Mouse (Mus musculus): ENCODE measurements at regions not wholly inside any gene's neighbourhood (a gene's known extent, or its start where the extent isn't known, plus 50 kb on each side); places are given as distances from the start of the nearest gene placed in this dataset.

GRCm38 (mm10) chr9:14090454-14090853 is 184.4 kb upstream of the Sesn3 start:
- no peak for DNase-seq (ENCODE audit: low spot score in 2 of 2)

GRCm38 (mm10) chr9:14091099-14091930 is 183.6 kb upstream of the Sesn3 start:
- DNase-seq (ENCODE audit: low spot score in 2 of 2): no peak

DNA sequence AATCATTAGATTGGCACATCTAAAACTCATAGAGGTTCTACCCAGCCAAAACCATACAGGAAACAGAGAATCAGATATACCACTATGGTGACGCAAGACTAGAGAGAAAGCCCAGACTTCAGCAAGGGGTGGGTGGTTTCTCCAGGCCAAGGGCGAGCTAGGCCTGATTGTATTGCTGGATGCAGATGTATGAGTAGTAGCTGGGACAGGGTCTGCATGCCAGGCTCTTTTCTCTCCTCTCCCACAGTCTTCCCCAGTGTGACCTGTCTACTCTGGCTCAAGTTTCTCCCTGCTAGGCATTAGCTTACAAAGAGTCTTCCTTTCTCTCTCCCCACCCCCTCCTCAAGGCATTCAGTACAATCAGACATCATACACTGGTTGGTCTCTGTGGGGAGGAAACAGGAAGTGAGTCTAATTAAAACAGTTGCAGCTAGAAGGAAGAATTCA is 181.8 kb upstream of the Sesn3 start:
- no peak for DNase-seq (ENCODE audit: low spot score in 2 of 2)

DNA sequence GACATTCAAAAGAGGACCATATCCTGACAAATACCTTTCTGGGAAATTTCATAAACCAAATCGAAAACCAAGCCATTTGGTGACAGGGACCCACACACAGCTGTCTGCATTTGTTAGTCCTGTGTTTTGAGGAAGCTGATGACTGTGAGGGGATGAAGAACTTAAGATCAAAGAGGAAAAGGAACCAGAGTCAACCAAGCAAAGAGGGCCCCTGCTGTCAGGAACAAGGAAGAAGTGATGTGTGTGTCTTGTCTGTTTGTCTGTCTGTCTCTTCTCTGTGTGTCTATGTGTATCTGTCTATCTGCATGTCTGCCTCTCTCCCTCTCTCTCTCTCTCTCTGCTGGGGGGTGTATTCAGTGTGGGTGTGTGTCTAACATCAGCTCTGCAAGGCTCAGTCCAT is 171.3 kb upstream of the Sesn3 start:
- DNase-seq (ENCODE audit: low spot score in 2 of 2): no peak

DNA sequence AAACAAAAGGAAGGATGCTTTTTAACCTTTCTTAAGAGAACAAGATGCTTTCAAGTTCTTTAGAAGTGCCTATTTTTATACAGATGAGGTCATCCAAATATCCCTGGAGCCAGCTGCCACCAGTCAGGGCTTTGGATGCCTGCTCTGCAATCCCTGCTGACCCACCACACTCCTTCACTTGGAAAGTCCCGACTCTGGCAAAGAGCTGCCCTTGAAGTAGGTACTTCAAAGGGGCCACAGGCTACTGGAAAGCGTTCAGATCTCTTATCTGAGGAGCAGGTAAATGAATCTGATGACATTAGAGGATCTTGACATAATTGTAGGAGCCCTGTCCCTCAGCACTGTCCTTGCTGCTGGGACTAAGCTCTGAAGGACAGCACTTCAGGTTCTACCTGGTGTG is 169.9 kb upstream of the Sesn3 start:
- DNase-seq (ENCODE audit: low spot score in 2 of 2): no peak

DNA sequence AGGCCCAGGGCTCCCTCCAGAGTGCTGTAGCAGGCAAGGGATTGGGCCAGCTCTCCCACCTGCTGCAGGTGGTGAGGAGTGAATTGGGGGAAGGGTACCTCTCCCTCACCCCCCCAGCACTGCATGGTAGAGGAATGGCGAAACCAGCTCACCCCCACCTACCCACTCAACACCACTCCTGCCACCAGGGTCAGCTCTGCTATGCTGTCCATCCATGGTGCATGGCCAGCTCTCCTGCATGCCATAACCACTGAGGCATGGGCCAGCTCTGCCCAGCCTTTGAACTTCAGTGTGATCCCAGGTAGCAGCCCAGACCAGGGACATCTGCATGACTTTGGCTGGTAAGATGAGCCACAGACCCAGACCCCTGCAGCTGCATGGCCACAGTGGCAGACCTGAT is 168.5 kb upstream of the Sesn3 start:
- DNase-seq (ENCODE audit: low spot score in 2 of 2): no peak

GRCm38 (mm10) chr9:14108798-14109197 is 166.1 kb upstream of the Sesn3 start:
- no peak for DNase-seq (ENCODE audit: low spot score in 2 of 2)

- no peak for DNase-seq (ENCODE audit: low spot score in 2 of 2)
These were observed 165.4 kb upstream of the Sesn3 start for GRCm38 (mm10) chr9:14109492-14109891.

DNA sequence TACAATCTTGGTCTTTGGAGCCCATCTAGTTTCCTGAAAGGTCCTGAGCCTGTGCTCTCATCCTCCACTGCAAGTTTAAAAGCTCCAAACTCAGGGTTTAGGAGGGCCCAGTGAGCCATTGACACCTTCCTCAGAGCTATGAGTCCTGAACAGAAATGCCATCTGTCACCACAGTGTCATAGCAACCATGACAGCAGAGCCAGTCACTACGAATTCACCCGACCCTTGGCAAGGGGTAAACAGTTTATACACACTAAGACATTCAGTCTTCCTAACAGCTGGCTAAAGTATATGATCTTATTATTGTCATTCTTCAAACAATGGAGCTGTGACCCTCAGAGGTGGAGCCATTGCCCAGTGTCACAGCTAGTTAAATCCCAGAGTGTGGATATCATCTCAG is 163.2 kb upstream of the Sesn3 start:
- no peak for DNase-seq (ENCODE audit: low spot score in 2 of 2)

DNA sequence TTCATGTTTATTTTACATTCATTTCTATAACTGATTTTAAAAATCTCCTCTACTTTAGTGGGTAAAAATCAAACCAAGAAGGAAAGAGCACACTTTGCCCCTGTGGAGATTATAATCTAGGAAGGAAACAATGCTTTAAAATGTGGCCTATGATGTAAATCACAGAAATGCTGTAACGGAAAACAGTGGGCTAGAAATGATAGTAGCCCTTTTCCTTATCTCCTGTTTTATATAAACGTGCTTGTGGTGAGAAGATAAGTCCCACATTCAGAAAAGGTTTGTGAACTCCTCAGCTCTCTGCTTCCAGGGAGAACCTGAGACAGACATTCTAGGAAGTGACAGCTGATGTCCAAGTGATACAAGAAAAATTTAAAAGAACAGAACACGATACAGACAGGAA is 159.3 kb upstream of the Sesn3 start:
- no peak for DNase-seq (ENCODE audit: low spot score in 2 of 2)

DNA sequence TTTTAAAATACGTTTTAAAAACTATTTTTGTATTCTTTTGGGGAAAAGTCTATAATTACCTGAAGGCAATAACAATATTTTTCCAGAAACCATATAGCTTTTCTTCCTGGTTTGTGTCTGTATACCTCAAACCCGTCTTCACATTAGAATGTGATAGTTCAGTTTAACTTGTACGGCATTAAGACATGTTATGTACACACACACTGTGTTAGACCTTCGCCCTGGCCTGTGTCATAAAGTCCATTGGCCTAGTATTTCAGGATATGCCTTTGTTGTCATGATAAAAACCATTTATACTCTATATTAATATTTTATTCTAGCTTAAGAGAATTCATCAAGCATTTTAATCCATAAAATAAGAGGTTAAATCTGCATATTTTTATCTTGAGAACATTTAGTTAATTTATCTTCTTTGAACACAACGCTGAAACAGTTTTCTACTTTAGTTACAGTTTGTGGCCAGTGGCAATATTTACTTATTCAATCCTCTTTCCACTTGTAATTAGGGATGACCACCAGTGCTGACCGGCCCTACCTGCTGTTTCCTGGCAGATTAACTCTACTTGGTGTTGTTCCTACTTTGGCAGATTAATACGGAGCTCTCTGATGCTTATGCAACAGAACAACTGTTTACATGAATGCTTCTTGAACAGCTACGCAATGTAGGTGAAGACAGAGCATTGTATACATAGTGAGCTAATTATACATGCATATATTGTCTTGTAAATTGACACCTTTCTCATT is 158.6 kb upstream of the Sesn3 start:
- no peak for DNase-seq (ENCODE audit: low spot score in 2 of 2)

- DNase-seq (ENCODE audit: low spot score in 2 of 2): no peak
These were observed 141.5 kb upstream of the Sesn3 start for GRCm38 (mm10) chr9:14133372-14133771.

GRCm38 (mm10) chr9:14134894-14135450 is 139.9 kb upstream of the Sesn3 start:
- DNase-seq (ENCODE audit: low spot score in 2 of 2): no peak

GRCm38 (mm10) chr9:14141321-14141720 is 133.5 kb upstream of the Sesn3 start:
- DNase-seq (ENCODE audit: low spot score in 2 of 2): no peak

DNA sequence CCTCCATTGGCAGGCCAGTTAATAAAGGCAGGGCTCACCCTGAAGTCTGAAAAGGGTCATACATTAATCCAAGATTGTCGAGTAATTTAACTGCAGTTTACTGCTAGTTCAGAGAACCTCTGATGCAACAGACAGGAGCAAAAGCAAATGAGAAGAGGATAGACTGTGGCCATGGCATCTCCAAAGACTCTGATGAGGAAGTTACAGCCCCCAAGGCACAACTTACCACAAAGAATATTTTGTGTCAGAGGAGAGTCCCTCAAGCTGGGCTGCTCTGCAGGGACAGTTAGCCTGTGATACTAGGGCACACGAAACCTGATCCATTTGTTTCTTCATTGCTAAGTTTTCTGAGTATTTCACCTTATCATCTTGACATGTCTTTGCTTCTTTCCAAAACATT is 130.9 kb upstream of the Sesn3 start:
- DNase-seq (ENCODE audit: low spot score in 2 of 2): no peak

DNA sequence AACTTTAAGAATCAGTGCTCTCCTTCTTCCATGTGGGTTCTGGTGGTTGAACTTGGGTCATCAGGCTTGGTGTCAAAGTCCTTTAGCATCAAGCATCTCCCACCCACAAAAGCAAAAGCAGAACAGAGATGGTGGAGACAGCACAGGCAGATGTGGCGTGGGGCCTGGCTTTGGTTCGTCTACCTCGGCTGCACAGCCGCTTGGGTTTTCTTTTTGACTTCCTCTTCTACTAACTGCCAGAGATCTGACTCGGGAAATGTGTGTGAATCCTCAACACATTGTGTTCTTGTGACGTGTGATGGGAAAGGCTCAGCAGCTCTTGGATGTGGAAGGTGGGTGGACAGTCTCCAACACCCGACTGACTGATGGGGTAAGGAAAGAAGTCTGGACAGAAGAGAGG is 127.8 kb upstream of the Sesn3 start:
- DNase-seq (ENCODE audit: low spot score in 2 of 2): no peak

GRCm38 (mm10) chr9:14147731-14148130 is 127.1 kb upstream of the Sesn3 start:
- no peak for DNase-seq (ENCODE audit: low spot score in 2 of 2)

- no peak for DNase-seq (ENCODE audit: low spot score in 2 of 2)
These were observed 124.6 kb upstream of the Sesn3 start for GRCm38 (mm10) chr9:14150288-14150687.

DNA sequence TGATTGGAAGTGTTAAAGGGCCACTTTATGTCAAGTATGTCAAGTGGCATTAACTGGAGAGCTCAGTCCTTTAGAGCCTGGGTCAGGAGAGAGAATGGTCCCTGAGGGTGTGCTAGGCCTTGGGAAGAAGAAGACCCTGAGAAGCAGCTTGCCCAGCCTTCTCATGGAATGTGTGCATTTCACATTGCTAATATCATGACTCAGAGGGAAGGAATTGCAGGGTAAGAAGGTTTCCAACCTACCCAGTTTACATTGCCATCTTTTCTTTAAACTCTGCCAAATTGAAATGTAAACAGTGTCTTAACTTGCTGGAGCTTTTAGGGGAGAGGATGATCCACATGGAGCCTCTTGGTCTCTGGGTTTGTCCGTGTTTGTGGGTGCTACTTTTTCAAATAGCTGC is 117.9 kb upstream of the Sesn3 start:
- no peak for DNase-seq (ENCODE audit: low spot score in 2 of 2)

GRCm38 (mm10) chr9:14158096-14158837 is 116.6 kb upstream of the Sesn3 start:
- no peak for DNase-seq (ENCODE audit: low spot score in 2 of 2)

DNA sequence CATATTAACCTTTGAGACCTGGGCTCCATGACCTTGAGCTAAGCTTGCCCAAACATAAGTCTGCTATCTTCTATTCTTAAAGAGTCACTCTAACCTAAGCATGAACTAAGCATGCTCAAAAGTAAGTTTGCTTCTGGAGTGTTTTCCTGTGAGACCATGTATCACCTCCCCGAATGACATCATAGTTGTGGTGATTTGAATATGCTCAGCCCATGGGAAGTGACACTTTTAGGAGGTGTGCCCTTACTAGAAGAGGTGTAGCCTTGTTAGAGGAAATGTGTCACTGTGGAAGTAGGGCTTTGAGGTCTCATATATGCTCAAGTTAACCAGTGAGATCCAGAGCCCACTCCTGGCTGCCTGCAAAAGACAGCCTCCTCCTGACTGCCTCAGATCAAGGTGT is 114.7 kb upstream of the Sesn3 start:
- DNase-seq (ENCODE audit: low spot score in 2 of 2): no peak
